Mouse (Mus musculus): ENCODE measurements around the gene Clock.

- no peak for TF ChIP-seq POLR2A (IDR thresholded peaks at IDR 0.05; ENCODE audit: borderline replicate concordance, extremely low read depth, insufficient read depth, insufficient read length, poor library complexity, severe bottlenecking)
- no peak for TF ChIP-seq CTCF (IDR thresholded peaks at IDR 0.05; ENCODE audit: borderline replicate concordance, extremely low read depth, insufficient read depth, insufficient read length)
Measured at GRCm38 (mm10) chr5:76305616-76306015, 1.0 kb upstream of the Clock start.

Data from brain, embryonic 14.5 days (tissue).